Mouse (Mus musculus): ENCODE results near the gene Igf1r. TPM values are rescaled to one million over a fixed set of nuclear protein-coding genes. Genes with fewer than 3 reads are reported as not detected.
A peak's percentile ranks its signal among the peaks of the same experiment; 100 is the strongest.

The Igf1r gene
- polyA plus RNA-seq (2017; shearing (Covaris generic)): 10 to 100 TPM; 20.0 to 30.4 TPM

GRCm38 (mm10) chr7:67952777-67953700 is at the start of gene Igf1r:
Gene Igf1r, plus strand, starts transcription at chr7:67952827.
- peak; percentile 19 for ATAC-seq

- no peak for ATAC-seq
These were observed 46.3 kb upstream of the Igf1r start for GRCm38 (mm10) chr7:67906358-67906757.

- no peak for ATAC-seq
These were observed 44.7 kb upstream of the Igf1r start for GRCm38 (mm10) chr7:67907786-67908400.

GRCm38 (mm10) chr7:67910528-67910927 is 42.1 kb upstream of the Igf1r start:
- no peak for ATAC-seq

- ATAC-seq: no peak
These were observed 41.7 kb upstream of the Igf1r start for GRCm38 (mm10) chr7:67910947-67911346.

- peak; percentile 72 for ATAC-seq
These were observed 40.8 kb upstream of the Igf1r start for GRCm38 (mm10) chr7:67911841-67912240.

GRCm38 (mm10) chr7:67916960-67917359 is 35.7 kb upstream of the Igf1r start:
- no peak for ATAC-seq

- ATAC-seq: no peak
These were observed 34.9 kb upstream of the Igf1r start for GRCm38 (mm10) chr7:67917753-67918152.

GRCm38 (mm10) chr7:67919467-67919866 is 33.2 kb upstream of the Igf1r start:
- no peak for ATAC-seq

- no peak for ATAC-seq
These were observed 28.4 kb upstream of the Igf1r start for GRCm38 (mm10) chr7:67924215-67924614.

GRCm38 (mm10) chr7:67930132-67930531 is 22.5 kb upstream of the Igf1r start:
- ATAC-seq: no peak

GRCm38 (mm10) chr7:67936801-67937200 is 15.8 kb upstream of the Igf1r start:
- no peak for ATAC-seq

GRCm38 (mm10) chr7:67943805-67944204 is 8.8 kb upstream of the Igf1r start:
- no peak for ATAC-seq

- ATAC-seq: no peak
These were observed 5.7 kb upstream of the Igf1r start for GRCm38 (mm10) chr7:67946901-67947300.

GRCm38 (mm10) chr7:67950346-67950814 is 2.2 kb upstream of the Igf1r start:
- no peak for ATAC-seq

- ATAC-seq: peak; percentile 35
These were observed 1.7 kb upstream of the Igf1r start for GRCm38 (mm10) chr7:67950815-67951531.

GRCm38 (mm10) chr7:67951532-67952035 is 1.0 kb upstream of the Igf1r start:
- peak; percentile 43 for ATAC-seq

GRCm38 (mm10) chr7:67952036-67952681 is 468 bp upstream of the Igf1r start:
- ATAC-seq: peak; percentile 12

GRCm38 (mm10) chr7:67953764-67954242 is 1.2 kb downstream of the Igf1r start:
- peak; percentile 9 for ATAC-seq

GRCm38 (mm10) chr7:67954591-67955185 is 2.1 kb downstream of the Igf1r start:
- ATAC-seq: no peak

GRCm38 (mm10) chr7:67955276-67955675 is 2.6 kb downstream of the Igf1r start:
- ATAC-seq: no peak

GRCm38 (mm10) chr7:67957376-67957775 is 4.7 kb downstream of the Igf1r start:
- ATAC-seq: no peak
